18 mouse cellular contexts compared by ENCODE assay signal in genomic region chr9:110071011-110071410, GRCm38 (mm10). TPM values are rescaled to one million over a fixed set of nuclear protein-coding genes. Genes with fewer than 3 reads are reported as not detected.
DNase-seq lines count a peak whose midpoint lies in the region; ATAC-seq and TF ChIP-seq lines count a peak whose summit lies in the region.
"Had no signal": no experiment of that assay in that cellular context is flagged by ENCODE, and none has a peak within 500 bp of the region (broad histone marks: within the 10 kb centered on the region; RNA-seq: fewer than 3 reads in every experiment).

No protein-coding gene starts in this region.

- no peaks in the 10 kb centered on the region for H3K4me1 ChIP-seq in forebrain, postnatal 0 days (ENCODE audit: insufficient read depth)
- no peaks in the 10 kb centered on the region for H3K4me1 ChIP-seq in forebrain, embryonic 10.5 days
- H3K4me1 ChIP-seq in heart, embryonic 15.5 days (replicated peaks), result peaks cover 14% of the 10 kb centered on the region
- H3K4me1 ChIP-seq: embryonic facial prominence, embryonic 15.5 days; kidney, embryonic 15.5 days; limb, embryonic 13.5 days; liver, embryonic 13.5 days had no signal

- no peak for TF ChIP-seq CTCF in forebrain, postnatal 0 days (IDR thresholded peaks at IDR 0.05; ENCODE audit: low read depth)

- H3K4me2 ChIP-seq in forebrain, postnatal 0 days (ENCODE audit: low read depth), result no peak overlapping the region
- no peak overlapping the region for H3K4me2 ChIP-seq in heart, embryonic 15.5 days
- H3K4me2 ChIP-seq: embryonic facial prominence, embryonic 15.5 days; hindbrain, embryonic 14.5 days; kidney, embryonic 15.5 days; limb, embryonic 13.5 days; liver, embryonic 13.5 days; lung, embryonic 14.5 days; midbrain, embryonic 11.5 days had no signal

- WGBS in forebrain, postnatal 0 days, result 81% methylated on average over 4 of the region's 4 CpGs
- WGBS in forebrain, embryonic 10.5 days, result 94% methylated on average over 4 of the region's 4 CpGs
- WGBS in heart, embryonic 15.5 days, result 62% methylated on average over 4 of the region's 4 CpGs

- H3K27me3 ChIP-seq in forebrain, postnatal 0 days (ENCODE audit: insufficient read depth, low read length), result no peaks in the 10 kb centered on the region
- no peaks in the 10 kb centered on the region for H3K27me3 ChIP-seq in forebrain, embryonic 10.5 days (ENCODE audit: poor library complexity, severe bottlenecking)
- H3K27me3 ChIP-seq in heart, embryonic 15.5 days, result no peaks in the 10 kb centered on the region
- H3K27me3 ChIP-seq: embryonic facial prominence, embryonic 15.5 days; kidney, embryonic 15.5 days; limb, embryonic 13.5 days; liver, embryonic 13.5 days; Patski had no signal

- no peak for DNase-seq in forebrain, postnatal 0 days
- no peak for DNase-seq in forebrain, embryonic 10.5 days (ENCODE audit: extremely low spot score, low spot score)
- DNase-seq in heart, postnatal 36 days, result no peak
- DNase-seq in Muller cell, postnatal 12 days (ENCODE audit: inconsistent ontology term), result peak; percentile 60
- no peak for DNase-seq in kidney, postnatal 4 days
- DNase-seq: layer of hippocampus, postnatal 36 days; liver, embryonic 13.5 days; right cerebral cortex, postnatal 4 days had no signal

- H3K36me3 ChIP-seq in forebrain, postnatal 0 days (ENCODE audit: insufficient read depth), result peaks cover 79% of the 10 kb centered on the region
- peaks cover 82% of the 10 kb centered on the region for H3K36me3 ChIP-seq in forebrain, embryonic 10.5 days (replicated peaks)
- peaks cover 72% of the 10 kb centered on the region for H3K36me3 ChIP-seq in heart, embryonic 15.5 days

- ATAC-seq in forebrain, postnatal 0 days, result no peak
- no peak for ATAC-seq in heart, embryonic 15.5 days (replicated peaks; ENCODE audit: insufficient number of reproducible peaks, insufficient read depth, low FRiP score, low read depth)
- peak; percentile 56 for ATAC-seq in granulocyte monocyte progenitor cell, adult 5-6 weeks (replicated peaks; ENCODE audit: poor library complexity, severe bottlenecking)
- ATAC-seq: intestine, postnatal 0 days; Patski had no signal

- 0 out of 2 replicates have a peak overlapping the region, but pooled peaks have one; percentile 51 for H3K27ac ChIP-seq in forebrain, postnatal 0 days (ENCODE audit: low read depth, low read length)
- no peak overlapping the region for H3K27ac ChIP-seq in forebrain, embryonic 10.5 days
- H3K27ac ChIP-seq in heart, embryonic 15.5 days, result peak overlapping the region; percentile 66
- H3K27ac ChIP-seq: embryonic facial prominence, embryonic 15.5 days; hindbrain, embryonic 14.5 days; kidney, embryonic 15.5 days; limb, embryonic 13.5 days; liver, embryonic 13.5 days had no signal

- H3K9ac ChIP-seq in forebrain, postnatal 0 days, result no peak overlapping the region
- H3K9ac ChIP-seq in heart, embryonic 15.5 days, result no peak overlapping the region
- H3K9ac ChIP-seq: embryonic facial prominence, embryonic 15.5 days; hindbrain, embryonic 14.5 days; kidney, embryonic 15.5 days; limb, embryonic 13.5 days; liver, embryonic 13.5 days; lung, embryonic 14.5 days had no signal

- intact Hi-C loops in heart, postnatal 36 days (cut with DNase I), result no loop called here

- no peak overlapping the region for H3K4me3 ChIP-seq in forebrain, postnatal 0 days (ENCODE audit: low read depth, low read length)
- H3K4me3 ChIP-seq in forebrain, embryonic 10.5 days, result no peak overlapping the region
- H3K4me3 ChIP-seq in heart, embryonic 15.5 days, result no peak overlapping the region
- H3K4me3 ChIP-seq: embryonic facial prominence, embryonic 15.5 days; kidney, embryonic 15.5 days; limb, embryonic 13.5 days; liver, embryonic 13.5 days had no signal

- no peaks in the 10 kb centered on the region for H3K9me3 ChIP-seq in forebrain, postnatal 0 days (ENCODE audit: low read length)
- H3K9me3 ChIP-seq in forebrain, embryonic 10.5 days, result no peaks in the 10 kb centered on the region
- no peaks in the 10 kb centered on the region for H3K9me3 ChIP-seq in heart, embryonic 15.5 days (replicated peaks)
- H3K9me3 ChIP-seq: embryonic facial prominence, embryonic 15.5 days; kidney, embryonic 15.5 days; limb, embryonic 13.5 days; liver, embryonic 13.5 days had no signal

RNA-seq across cellular contexts. Expression of gene Smarcc1, which starts 46.5 kb away (rescaled TPM):
- total RNA-seq in forebrain, postnatal 0 days (2014; rRNA removed), result 36.8 and 43.0 TPM in 2 replicates
- 52.0 and 77.1 TPM in 2 replicates for polyA plus RNA-seq in forebrain, postnatal 0 days (2015; fragmentation: Nextera tagmentation; extraction: Ambion mirVana)
- 181 and 205 TPM in 2 replicates for polyA plus RNA-seq in forebrain, embryonic 10.5 days (2016; fragmentation: Nextera tagmentation; extraction: Ambion mirVana)
- polyA plus RNA-seq in heart, embryonic 15.5 days (2015; fragmentation: Nextera tagmentation; extraction: Ambion mirVana), result 56.6 and 70.7 TPM in 2 replicates
- total RNA-seq in heart, postnatal 36 days (2021), result 10 to 100 TPM; 23.4 to 27.4 TPM
- 103 and 108 TPM in 2 replicates for total RNA-seq in granulocyte monocyte progenitor cell, adult 5-6 weeks (2014; fragmentation: Nextera tagmentation)
- 59.9 and 70.0 TPM in 2 replicates for total RNA-seq in granulocyte monocyte progenitor cell, adult 5-6 weeks (2017)

RNA-seq across cellular contexts. Expression of gene Dhx30, which starts 46.6 kb away (rescaled TPM):
- total RNA-seq in forebrain, postnatal 0 days (2014; rRNA removed), result 132 and 156 TPM in 2 replicates
- polyA plus RNA-seq in forebrain, postnatal 0 days (2015; fragmentation: Nextera tagmentation; extraction: Ambion mirVana), result 98.6 and 117 TPM in 2 replicates
- 186 and 200 TPM in 2 replicates for polyA plus RNA-seq in forebrain, embryonic 10.5 days (2016; fragmentation: Nextera tagmentation; extraction: Ambion mirVana)
- polyA plus RNA-seq in heart, embryonic 15.5 days (2015; fragmentation: Nextera tagmentation; extraction: Ambion mirVana), result 83.5 and 92.4 TPM in 2 replicates
- total RNA-seq in heart, postnatal 36 days (2021), result 10 to 100 TPM; 57.4 to 60.2 TPM
- 137 and 141 TPM in 2 replicates for total RNA-seq in granulocyte monocyte progenitor cell, adult 5-6 weeks (2014; fragmentation: Nextera tagmentation)
- 42.6 and 65.7 TPM in 2 replicates for total RNA-seq in granulocyte monocyte progenitor cell, adult 5-6 weeks (2017)
